Mouse (Mus musculus) lung, embryonic 16.5 days (tissue): Measurements from ENCODE around the gene Olfr1446. TPM values are rescaled to one million over a fixed set of nuclear protein-coding genes. Genes with fewer than 3 reads are reported as not detected.

Experiments used
- ATAC-seq: fragments of 200-750 bp; cut with Nextera tagmentation; 2 replicates; pipeline ENCODE4 v1.8.0; 2017; ENCODE audit warnings: low read depth, mild to moderate bottlenecking, moderate library complexity
- H3K27ac ChIP-seq: fragments of 300-500 bp; sonication (generic); 2 replicates; pipeline ENCODE4 v1.5.1; 2014; ENCODE audit warnings: mild to moderate bottlenecking, control low read depth, low read length
- H3K27me3 ChIP-seq: fragments of 300-500 bp; sonication (generic); 2 replicates; pipeline ENCODE4 v1.6.1; 2014; ENCODE audit warnings: low read depth, low read length, mixed read lengths; ENCODE audit not compliant: control insufficient read depth, insufficient read depth
- H3K36me3 ChIP-seq: fragments of 300-500 bp; sonication (generic); 2 replicates; pipeline ENCODE4 v1.6.1; 2014; ENCODE audit warnings: low read length; ENCODE audit not compliant: control insufficient read depth, insufficient read depth
- H3K4me1 ChIP-seq: fragments of 300-500 bp; sonication (generic); replicated peaks from 2 replicates; pipeline ENCODE4 v1.6.1; 2014; ENCODE audit warnings: low read length, mixed read lengths; ENCODE audit not compliant: control insufficient read depth, insufficient read depth
- H3K4me2 ChIP-seq: fragments of 300-500 bp; sonication (generic); 2 replicates; pipeline ENCODE4 v1.6.1; 2014; ENCODE audit warnings: low read depth, low read length, control low read depth
- H3K4me3 ChIP-seq: fragments of 300-500 bp; sonication (generic); 2 replicates; pipeline ENCODE4 v1.5.1; 2014; ENCODE audit warnings: mild to moderate bottlenecking, low read length, control low read depth
- H3K9ac ChIP-seq: fragments of 300-500 bp; sonication (generic); 2 replicates; pipeline ENCODE4 v1.6.1; 2014; ENCODE audit warnings: low read length, control low read depth
- H3K9me3 ChIP-seq: fragments of 300-500 bp; sonication (generic); 2 replicates; pipeline ENCODE4 v1.6.1; 2016; ENCODE audit warnings: low read length; ENCODE audit not compliant: control insufficient read depth
- WGBS: fragments of 180-500 bp; shearing (Covaris S2); extraction: QIAGEN DNeasy Blood & Tissue Kit; methylation state at CpG from one replicate; pipeline ENCODE4 v1.1.7; 2014; 5-methylcytosine and 5-hydroxymethylcytosine counted together
- polyA plus RNA-seq: library from polyadenylated mRNA; unstranded; fragments of >200 nt; fragmentation: Nextera tagmentation; extraction: Ambion mirVana; gene quantifications from 2 replicates; pipeline ENCODE4 v1.2.1, GENCODE M21; 2015

Olfr1446 gene
- not detected in 2 replicates for polyA plus RNA-seq

- ATAC-seq = no peak
- Histone ChIP-seq H3K9ac (no peak within 1 kb of the TSS), H3K4me2 (no peak within 1 kb of the TSS), H3K27ac (no peak within 1 kb of the TSS), H3K4me1 (no peaks in the 10 kb centered on the region), H3K4me3 (no peak within 1 kb of the TSS), H3K36me3 (no peaks in the 10 kb centered on the region), H3K27me3 (no peaks in the 10 kb centered on the region), H3K9me3 (no peaks in the 10 kb centered on the region)
- WGBS = 65% methylated on average over 1 of the region's 1 CpGs
These were observed at the start of gene Olfr1446 for GRCm38 (mm10) chr19:12893424-12893823. TSS of gene Olfr1446 (minus strand) at chr19:12893524.

- H3K36me3 ChIP-seq = no peaks in the 10 kb centered on the region
- no peak within 1 kb of the TSS for H3K9ac ChIP-seq
- no peak within 1 kb of the TSS for H3K4me2 ChIP-seq
- no peak within 1 kb of the TSS for H3K27ac ChIP-seq
- H3K27me3 ChIP-seq = no peaks in the 10 kb centered on the region
- no peaks in the 10 kb centered on the region for H3K9me3 ChIP-seq
- ATAC-seq = no peak
- H3K4me3 ChIP-seq = no peak within 1 kb of the TSS
- H3K4me1 ChIP-seq = no peaks in the 10 kb centered on the region
These were observed 37.2 kb upstream of the Olfr1446 start, which contains the start of gene Olfr1449 for GRCm38 (mm10) chr19:12930540-12930939. TSS of gene Olfr1449 (plus strand) at chr19:12930840.

- H3K9ac ChIP-seq = no peak within 1 kb of the TSS
- no peaks in the 10 kb centered on the region for H3K4me1 ChIP-seq
- H3K36me3 ChIP-seq = no peaks in the 10 kb centered on the region
- no peak within 1 kb of the TSS for H3K4me2 ChIP-seq
- no peak for ATAC-seq
- H3K9me3 ChIP-seq = no peaks in the 10 kb centered on the region
- H3K27ac ChIP-seq = no peak within 1 kb of the TSS
- H3K27me3 ChIP-seq = no peaks in the 10 kb centered on the region
- WGBS = 63% methylated on average over 1 of the region's 1 CpGs
- H3K4me3 ChIP-seq = no peak within 1 kb of the TSS
These were observed 31.0 kb upstream of the Olfr1446 start, which contains the start of gene Olfr1448 for GRCm38 (mm10) chr19:12924319-12924718. TSS of gene Olfr1448 (minus strand) at chr19:12924419.

- H3K27ac ChIP-seq = no peak within 1 kb of the TSS
- H3K27me3 ChIP-seq = no peaks in the 10 kb centered on the region
- no peak within 1 kb of the TSS for H3K4me3 ChIP-seq
- no peaks in the 10 kb centered on the region for H3K4me1 ChIP-seq
- H3K9ac ChIP-seq = no peak within 1 kb of the TSS
- H3K4me2 ChIP-seq = no peak within 1 kb of the TSS
- H3K9me3 ChIP-seq = no peaks in the 10 kb centered on the region
- ATAC-seq = no peak
- WGBS = 94% methylated on average over 1 of the region's 1 CpGs
- no peaks in the 10 kb centered on the region for H3K36me3 ChIP-seq
These were observed 10.3 kb upstream of the Olfr1446 start, which contains the start of gene Olfr1447 for GRCm38 (mm10) chr19:12903643-12904042. TSS of gene Olfr1447 (minus strand) at chr19:12903743.

- Histone ChIP-seq H3K4me3 (no peak within 1 kb of the TSS), H3K4me2 (no peak within 1 kb of the TSS), H3K4me1 (no peaks in the 10 kb centered on the region), H3K36me3 (no peaks in the 10 kb centered on the region), H3K27ac (no peak within 1 kb of the TSS), H3K27me3 (no peaks in the 10 kb centered on the region), H3K9me3 (no peaks in the 10 kb centered on the region), H3K9ac (no peak within 1 kb of the TSS)
- no peak for ATAC-seq
- WGBS = 79% methylated on average over 2 of the region's 2 CpGs
These were observed 9.8 kb downstream of the Olfr1446 start, which contains the start of gene Olfr1445 for GRCm38 (mm10) chr19:12883555-12883954. TSS of gene Olfr1445 (plus strand) at chr19:12883855.

- Histone ChIP-seq H3K4me1 (no peaks in the 10 kb centered on the region), H3K9ac (no peak within 1 kb of the TSS), H3K4me3 (no peak within 1 kb of the TSS), H3K27ac (no peak within 1 kb of the TSS), H3K27me3 (no peaks in the 10 kb centered on the region), H3K9me3 (no peaks in the 10 kb centered on the region), H3K36me3 (no peaks in the 10 kb centered on the region), H3K4me2 (no peak within 1 kb of the TSS)
- ATAC-seq = no peak
- WGBS = 56% methylated on average over 1 of the region's 1 CpGs
These were observed 36.3 kb downstream of the Olfr1446 start, which contains the start of gene Olfr1444 for GRCm38 (mm10) chr19:12856983-12857382. TSS of gene Olfr1444 (plus strand) at chr19:12857283.

- H3K4me2 ChIP-seq = no peak within 1 kb of the TSS
- no peak within 1 kb of the TSS for H3K27ac ChIP-seq
- no peaks in the 10 kb centered on the region for H3K27me3 ChIP-seq
- no peaks in the 10 kb centered on the region for H3K4me1 ChIP-seq
- H3K36me3 ChIP-seq = no peaks in the 10 kb centered on the region
- H3K4me3 ChIP-seq = no peak within 1 kb of the TSS
- no peak within 1 kb of the TSS for H3K9ac ChIP-seq
- H3K9me3 ChIP-seq = no peaks in the 10 kb centered on the region
- ATAC-seq = no peak
These were observed 46.9 kb downstream of the Olfr1446 start, which contains the start of gene Gm5244 for GRCm38 (mm10) chr19:12846382-12846781. TSS of gene Gm5244 (plus strand) at chr19:12846682.

- Histone ChIP-seq H3K27me3 (no peaks in the 10 kb centered on the region), H3K4me2 (no peak overlapping the region), H3K36me3 (no peaks in the 10 kb centered on the region), H3K4me3 (no peak overlapping the region), H3K4me1 (no peaks in the 10 kb centered on the region), H3K9me3 (no peaks in the 10 kb centered on the region), H3K9ac (no peak overlapping the region), H3K27ac (no peak overlapping the region)
- WGBS = 82% methylated on average over 1 of the region's 1 CpGs
- ATAC-seq = no peak
These were observed 54.8 kb downstream of the Olfr1446 start for GRCm38 (mm10) chr19:12838507-12838906.
